Mouse (Mus musculus): ENCODE data around the gene St8sia6. TPM values are rescaled to one million over a fixed set of nuclear protein-coding genes. Genes with fewer than 3 reads are reported as not detected.

The St8sia6 gene
- polyA plus RNA-seq, 1 experiment from 2014 or later, result 0.34 TPM

Other genes starting within 250 kb of the St8sia6 start
- gene Trdmt1, start 249.4 kb downstream of the St8sia6 start, polyA plus RNA-seq (2016; fragmentation: Nextera tagmentation; extraction: Ambion mirVana), result 8.2 and 10.5 TPM in 2 replicates
- 1,184 and 1,191 TPM in 2 replicates for gene Vim, start 220.1 kb downstream of the St8sia6 start, polyA plus RNA-seq (2016; fragmentation: Nextera tagmentation; extraction: Ambion mirVana)